Mouse (Mus musculus): Measurements from ENCODE around the gene Rxfp2.

DNA sequence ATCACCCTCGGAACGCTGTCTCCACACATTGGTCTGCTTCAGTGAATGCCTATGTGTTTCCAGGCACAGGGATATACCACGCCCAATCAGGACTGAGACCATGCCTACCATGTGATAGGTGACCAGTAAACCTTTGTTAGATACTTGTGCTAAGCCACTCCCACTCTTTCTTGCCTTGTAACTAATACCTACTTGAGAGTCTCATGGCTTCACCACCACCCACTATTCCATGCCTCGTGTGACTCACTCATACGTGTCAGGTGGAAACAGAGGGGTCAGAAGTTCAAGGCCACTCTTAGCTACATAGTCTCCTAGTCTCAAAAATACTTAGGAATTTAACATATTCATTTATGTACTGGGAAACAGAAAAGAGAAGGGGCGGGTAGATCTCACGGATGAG, 35.5 kb downstream of the Rxfp2 start:
- no peak for TF ChIP-seq CTCF (IDR thresholded peaks at IDR 0.05; ENCODE audit: low read depth)
- TF ChIP-seq EP300 (IDR thresholded peaks at IDR 0.05; ENCODE audit: low read depth): no peak

All from liver, postnatal 0 days (tissue).